Mouse (Mus musculus): ENCODE measurements at regions not wholly inside any gene's neighbourhood (a gene's known extent, or its start where the extent isn't known, plus 50 kb on each side); places are given as distances from the start of the nearest gene placed in this dataset.
A peak's percentile ranks its signal among the peaks of the same experiment; 100 is the strongest.

GRCm38 (mm10) chr13:101522597-101522996 is 245.4 kb downstream of the Pik3r1 start:
- H3K4me3 ChIP-seq = no peak overlapping the region
- H3K27ac ChIP-seq = no peak overlapping the region
- no peak for TF ChIP-seq CTCF (conservative IDR thresholded peaks at IDR 0.05)
- no peak for DNase-seq (ENCODE audit: low spot score in 2 of 2)

DNA sequence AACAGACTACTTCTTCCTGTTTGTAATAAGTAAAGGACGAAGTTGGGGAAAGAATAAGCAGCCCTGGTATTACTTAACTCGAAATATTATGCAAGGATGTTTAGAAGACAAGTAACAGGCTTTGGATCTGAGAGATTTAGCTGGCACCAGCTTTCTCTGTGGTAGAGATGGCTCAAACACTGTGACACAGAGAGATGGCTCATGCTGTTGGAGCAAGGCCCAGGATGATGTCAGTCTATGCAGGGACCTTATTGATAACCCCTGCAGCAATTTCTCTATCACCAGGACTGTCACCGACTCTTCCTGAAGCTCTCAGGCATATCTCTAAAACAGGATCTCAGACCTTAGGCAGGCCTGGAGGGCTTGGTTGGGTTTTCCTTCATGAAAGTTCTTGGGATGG is 254.7 kb downstream of the Pik3r1 start:
- Histone ChIP-seq H3K4me3 (no peak overlapping the region), H3K27ac (no peak overlapping the region)
- TF ChIP-seq CTCF (conservative IDR thresholded peaks at IDR 0.05) = no peak
- DNase-seq (ENCODE audit: low spot score in 2 of 2) = no peak

GRCm38 (mm10) chr13:101509946-101510345 is 258.1 kb downstream of the Pik3r1 start:
- peak in 1 of 2 experiments; percentile 20 for DNase-seq (ENCODE audit: low spot score in 2 of 2)
- peak; percentile 79 for TF ChIP-seq CTCF (conservative IDR thresholded peaks at IDR 0.05)
- H3K4me3 ChIP-seq = no peak overlapping the region
- no peak overlapping the region for H3K27ac ChIP-seq

GRCm38 (mm10) chr13:101508331-101508730 is 259.7 kb downstream of the Pik3r1 start:
- no peak overlapping the region for H3K27ac ChIP-seq
- DNase-seq (ENCODE audit: low spot score in 2 of 2) = no peak
- no peak for TF ChIP-seq CTCF (conservative IDR thresholded peaks at IDR 0.05)

DNA sequence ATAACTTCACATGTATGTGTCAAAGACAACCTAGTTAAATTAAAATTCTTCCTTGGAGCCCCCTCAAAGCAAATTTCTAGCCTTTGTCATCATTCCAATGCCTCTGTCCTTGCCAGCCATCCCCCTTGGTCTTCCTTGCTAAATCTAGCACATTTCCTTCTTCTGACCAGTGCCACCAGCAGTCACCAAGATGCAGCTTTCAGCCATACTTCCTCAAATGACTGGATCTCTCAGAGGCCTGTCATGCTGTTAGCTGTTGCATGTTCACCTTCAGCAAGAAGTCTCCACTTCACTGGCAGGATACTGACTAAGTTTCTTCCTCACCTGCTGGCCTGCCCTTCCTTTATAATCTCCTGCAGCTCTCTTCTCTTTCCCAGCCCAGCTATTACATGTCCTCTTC is 261.3 kb downstream of the Pik3r1 start:
- no peak overlapping the region for H3K4me3 ChIP-seq
- H3K27ac ChIP-seq = no peak overlapping the region
- no peak for DNase-seq (ENCODE audit: low spot score in 2 of 2)
- TF ChIP-seq CTCF (conservative IDR thresholded peaks at IDR 0.05) = no peak

More at GRCm38 (mm10) chr13:101508331-101508730, 259.7 kb downstream of the Pik3r1 start:
- no peak overlapping the region for H3K4me3 ChIP-seq

GRCm38 (mm10) chr13:101505054-101505453 is 263.0 kb downstream of the Pik3r1 start:
- no peak for DNase-seq (ENCODE audit: low spot score in 2 of 2)
- no peak overlapping the region for H3K27ac ChIP-seq
- no peak for TF ChIP-seq CTCF (conservative IDR thresholded peaks at IDR 0.05)
- no peak overlapping the region for H3K4me3 ChIP-seq

- Histone ChIP-seq H3K4me3 (no peak overlapping the region), H3K27ac (no peak overlapping the region)
- TF ChIP-seq CTCF (conservative IDR thresholded peaks at IDR 0.05) = no peak
- no peak for DNase-seq (ENCODE audit: low spot score in 2 of 2)
Observed at GRCm38 (mm10) chr13:101504241-101504640, 263.8 kb downstream of the Pik3r1 start.

- Histone ChIP-seq H3K27ac (no peak overlapping the region), H3K4me3 (no peak overlapping the region)
- DNase-seq (ENCODE audit: low spot score in 2 of 2) = no peak
- no peak for TF ChIP-seq CTCF (conservative IDR thresholded peaks at IDR 0.05)
Observed at GRCm38 (mm10) chr13:101501845-101502284, 266.2 kb downstream of the Pik3r1 start.

GRCm38 (mm10) chr13:101501061-101501460 is 267.0 kb downstream of the Pik3r1 start:
- Histone ChIP-seq H3K27ac (no peak overlapping the region), H3K4me3 (no peak overlapping the region)
- DNase-seq (ENCODE audit: low spot score in 2 of 2) = no peak
- TF ChIP-seq CTCF (conservative IDR thresholded peaks at IDR 0.05) = no peak

- no peak overlapping the region for H3K4me3 ChIP-seq
- DNase-seq (ENCODE audit: low spot score in 2 of 2) = no peak
- H3K27ac ChIP-seq = no peak overlapping the region
- no peak for TF ChIP-seq CTCF (conservative IDR thresholded peaks at IDR 0.05)
Observed at GRCm38 (mm10) chr13:101491835-101492234, 276.2 kb downstream of the Pik3r1 start.

DNA sequence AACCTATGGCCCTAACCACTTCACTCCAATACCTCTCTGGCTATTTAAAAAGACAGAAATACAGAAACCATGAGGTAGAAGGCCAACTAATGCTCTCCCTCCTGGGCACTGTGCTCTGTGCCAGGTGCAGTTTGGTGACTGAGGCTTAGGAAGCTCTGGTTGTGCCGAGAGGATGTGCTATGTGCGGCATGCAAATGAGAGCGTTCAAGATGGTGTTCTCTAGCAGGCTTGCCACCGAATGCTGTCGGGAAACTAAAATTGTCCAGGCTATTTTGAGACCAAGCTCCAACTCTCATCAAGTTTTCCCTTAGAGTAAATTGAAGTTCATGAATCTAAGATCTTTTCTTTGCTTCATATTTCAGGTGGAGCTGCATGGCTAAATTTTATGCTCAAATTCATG is 277.1 kb downstream of the Pik3r1 start:
- H3K27ac ChIP-seq = peak overlapping the region; percentile 56
- TF ChIP-seq CTCF (conservative IDR thresholded peaks at IDR 0.05) = no peak
- peak in 1 of 2 experiments; percentile 59 for DNase-seq (ENCODE audit: low spot score in 2 of 2)
- no peak overlapping the region for H3K4me3 ChIP-seq

DNA sequence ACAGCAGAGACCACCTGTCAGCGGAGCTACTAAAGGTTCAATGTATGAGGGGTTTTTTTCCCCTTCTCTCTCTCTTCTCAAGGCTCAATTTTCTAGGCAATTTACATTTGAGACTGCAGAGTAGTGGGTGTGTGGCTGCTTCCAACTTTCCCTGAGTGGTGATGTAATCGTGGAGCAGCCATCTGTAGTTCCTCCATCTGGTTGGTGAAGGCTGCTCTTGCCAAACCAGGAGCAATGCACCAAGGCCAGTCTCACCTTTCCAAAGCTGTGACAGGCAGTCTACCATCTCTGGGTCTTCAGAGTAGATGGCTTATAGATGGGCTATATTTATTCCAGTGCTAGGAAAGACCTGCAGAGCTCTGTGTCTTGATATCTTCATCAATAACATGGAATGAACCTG is 280.4 kb downstream of the Pik3r1 start:
- peak; percentile 76 to 87 for DNase-seq (ENCODE audit: low spot score in 2 of 2)
- TF ChIP-seq CTCF (conservative IDR thresholded peaks at IDR 0.05) = no peak
- Histone ChIP-seq H3K27ac (peak overlapping the region; percentile 81), H3K4me3 (no peak overlapping the region)

DNA sequence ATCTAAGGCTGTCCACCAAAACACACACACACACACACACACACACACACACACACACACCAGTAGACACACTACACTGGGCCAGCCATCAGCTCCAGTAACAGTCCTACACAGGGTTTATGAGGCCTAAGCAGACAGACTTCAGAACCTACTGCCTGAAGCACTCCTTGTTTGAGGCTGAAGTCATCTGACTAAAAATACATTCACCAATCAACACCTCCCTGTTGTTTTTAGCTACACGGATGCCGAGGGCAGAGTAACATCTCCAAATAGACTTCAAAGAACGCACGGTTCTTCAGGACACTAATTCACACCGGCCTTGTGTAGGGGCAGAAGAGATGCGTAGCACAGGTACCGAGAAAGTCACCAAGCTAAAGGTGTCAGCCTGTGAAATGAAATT is 282.2 kb downstream of the Pik3r1 start:
- no peak for DNase-seq (ENCODE audit: low spot score in 2 of 2)
- no peak for TF ChIP-seq CTCF (conservative IDR thresholded peaks at IDR 0.05)
- Histone ChIP-seq H3K4me3 (no peak overlapping the region), H3K27ac (peak overlapping the region; percentile 81; the same call in 1 of the 2 replicates)

GRCm38 (mm10) chr13:101483816-101484215 is 284.2 kb downstream of the Pik3r1 start:
- no peak overlapping the region for H3K27ac ChIP-seq
- no peak overlapping the region for H3K4me3 ChIP-seq
- no peak for DNase-seq (ENCODE audit: low spot score in 2 of 2)
- no peak for TF ChIP-seq CTCF (conservative IDR thresholded peaks at IDR 0.05)
